Mouse (Mus musculus) R1 (cell line): Measurements from ENCODE around the gene Rasgrp1.

Source experiments
- DNase-seq: peaks from one replicate; pipeline ENCODE4 v3.0.0-alpha.2; 2018; ENCODE audit warnings: low read depth, low spot score

The Rasgrp1 gene

DNA sequence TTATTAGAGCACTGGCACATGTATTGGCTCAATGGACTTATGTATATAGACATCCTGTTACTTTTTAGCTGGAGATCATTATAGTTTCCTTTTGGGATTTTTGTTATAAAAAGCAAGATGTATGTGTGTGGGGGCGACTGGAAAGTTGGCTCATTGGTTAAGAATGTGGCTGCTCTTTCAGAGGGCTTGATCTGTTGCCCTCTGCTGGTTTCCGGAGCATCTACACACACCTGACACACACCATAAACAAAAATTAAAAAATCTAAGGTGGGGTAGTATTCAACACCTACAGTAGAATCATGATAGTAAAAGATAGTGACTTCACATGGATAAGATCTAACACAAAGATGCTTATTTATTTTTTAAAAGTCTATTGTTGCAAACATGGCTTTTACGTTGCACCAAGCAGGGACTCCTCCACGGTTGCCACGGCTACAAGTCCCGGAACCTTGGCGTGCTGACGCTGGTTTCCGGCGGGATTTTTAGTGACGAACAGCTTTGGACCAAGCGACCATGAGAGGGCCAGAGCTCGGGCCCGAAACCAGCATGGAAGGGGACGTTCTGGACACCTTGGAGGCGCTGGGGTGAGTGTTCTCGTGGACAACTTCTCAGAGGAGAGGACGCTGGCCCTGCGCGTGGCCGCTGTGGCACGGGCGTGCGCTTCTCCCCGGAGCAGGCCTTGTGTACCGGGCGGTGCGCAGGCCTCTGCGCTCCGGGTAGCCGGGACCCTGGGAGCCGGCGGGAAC, 93.4 kb downstream of the Rasgrp1 start, which contains the start of gene Fam98b:
TSS of gene Fam98b (plus strand) at position 485 of the 746 bp plus-strand sequence.
- peak; percentile 97 for DNase-seq

DNA sequence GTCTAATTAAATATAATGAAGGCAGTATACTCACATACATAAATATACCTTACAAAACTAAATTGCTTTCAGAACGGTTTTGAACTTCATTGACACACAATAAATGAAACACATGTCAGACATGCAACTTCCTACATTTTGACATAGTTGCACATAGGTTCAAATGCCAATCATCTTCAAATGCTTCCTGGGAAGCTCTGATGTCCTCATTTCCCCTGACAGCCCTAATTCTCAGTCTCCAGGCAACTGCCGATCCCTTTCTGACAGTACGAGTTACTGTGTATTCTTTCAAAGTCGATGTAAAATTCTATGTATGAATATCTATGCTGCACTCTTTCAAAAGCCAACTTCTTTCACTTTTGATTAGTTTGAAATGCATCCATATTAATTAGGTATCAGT, 100.8 kb downstream of the Rasgrp1 start:
- DNase-seq, result no peak

DNA sequence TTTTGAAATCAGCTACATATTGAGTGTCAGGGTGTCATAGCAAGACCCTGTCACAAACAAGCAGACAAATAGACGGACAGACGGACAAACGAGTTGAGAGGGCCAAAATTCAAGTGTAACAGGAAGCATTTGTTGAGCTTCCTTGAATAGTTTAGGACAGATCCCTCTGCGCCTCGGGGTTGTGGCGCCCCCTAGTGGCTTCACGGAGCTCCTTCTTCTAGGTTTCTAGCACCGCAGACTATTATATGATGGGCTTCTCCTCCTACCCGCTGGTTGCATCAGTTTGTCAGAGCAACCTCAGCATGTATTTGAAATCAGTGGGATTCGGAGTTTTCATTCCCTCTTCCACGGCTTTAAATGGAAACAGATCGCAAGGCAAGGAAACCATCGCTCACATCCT, 111.5 kb downstream of the Rasgrp1 start:
- peak; percentile 85 for DNase-seq

DNA sequence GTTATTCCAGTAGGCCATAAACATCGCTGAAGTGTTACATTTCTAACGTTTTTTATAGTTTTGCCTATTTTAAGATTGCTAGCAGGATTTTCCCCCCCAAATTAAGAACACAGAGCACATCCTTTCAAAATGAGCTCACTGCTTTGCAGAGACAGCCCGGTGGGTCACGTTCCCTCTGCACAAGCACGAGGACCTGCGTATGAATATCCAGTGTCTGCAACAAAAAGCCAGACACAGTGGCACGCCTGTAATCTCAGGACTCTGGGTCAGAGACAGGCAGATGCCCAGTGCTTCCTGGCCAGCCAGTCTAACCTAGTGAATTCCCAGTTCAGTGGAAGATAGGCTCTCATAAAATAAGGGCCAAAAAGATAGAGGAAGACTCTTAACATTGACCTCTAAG, 112.5 kb downstream of the Rasgrp1 start:
- no peak for DNase-seq
